Mouse (Mus musculus): Measurements from ENCODE around the gene Crocc2. TPM values are rescaled to one million over a fixed set of nuclear protein-coding genes. Genes with fewer than 3 reads are reported as not detected.

The Crocc2 gene
- polyA plus RNA-seq, 1 experiment from 2014 or later, result 0.24 TPM

DNA sequence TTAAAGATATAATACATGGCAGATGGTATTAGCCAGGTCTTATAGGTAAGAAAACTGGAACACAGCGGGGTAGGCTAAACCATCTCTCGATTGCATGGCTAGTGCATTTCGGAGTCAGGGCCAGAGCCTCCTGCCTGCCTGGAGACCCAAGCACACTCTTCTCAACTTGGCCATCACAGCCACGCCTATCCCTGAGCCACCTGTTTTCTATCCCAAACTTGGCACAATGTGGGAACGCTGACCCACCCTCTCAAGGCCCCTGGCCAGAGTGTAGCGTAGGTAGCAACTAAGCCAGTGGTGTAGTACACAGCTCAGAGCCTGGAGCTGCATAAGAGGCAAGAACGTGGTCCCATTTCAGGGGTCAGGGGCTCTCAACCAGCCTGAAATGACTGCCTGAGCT is 87.2 kb downstream of the Crocc2 start:
- no peak overlapping the region for H3K4me2 ChIP-seq (replicated peaks)
- no peaks in the 10 kb centered on the region for H3K36me3 ChIP-seq
- H3K4me1 ChIP-seq (replicated peaks), result no peaks in the 10 kb centered on the region
- H3K27ac ChIP-seq, result no peak overlapping the region
- no peak overlapping the region for H3K9ac ChIP-seq (replicated peaks)
- WGBS, result 95% methylated on average over 7 of the region's 7 CpGs
- ATAC-seq, result no peak
- H3K9me3 ChIP-seq, result no peaks in the 10 kb centered on the region
- no peak overlapping the region for H3K4me3 ChIP-seq (replicated peaks)
- H3K27me3 ChIP-seq, result no peaks in the 10 kb centered on the region

DNA sequence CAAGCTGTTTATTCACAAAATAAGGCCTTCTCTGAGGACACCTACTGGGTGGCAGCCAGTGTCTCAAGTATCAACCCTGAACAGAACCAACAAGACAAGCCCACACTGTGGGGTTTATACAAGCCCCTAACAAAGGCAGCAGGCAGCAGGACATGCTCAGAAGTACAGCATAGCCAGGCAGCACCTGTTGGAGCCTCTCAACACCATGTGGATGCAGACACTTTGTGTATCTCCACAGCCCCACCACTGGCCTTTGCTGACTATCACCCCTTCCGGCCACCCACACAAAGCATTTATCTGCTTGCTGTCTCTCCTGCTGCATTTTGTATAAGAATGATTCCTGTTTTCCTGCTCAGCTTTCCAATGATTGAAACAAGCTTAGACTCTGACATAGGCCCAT is 89.0 kb downstream of the Crocc2 start:
- Histone ChIP-seq H3K27me3 (no peaks in the 10 kb centered on the region), H3K4me3 (replicated peaks) (no peak overlapping the region), H3K9me3 (no peaks in the 10 kb centered on the region), H3K9ac (replicated peaks) (no peak overlapping the region), H3K27ac (no peak overlapping the region), H3K4me1 (replicated peaks) (no peaks in the 10 kb centered on the region), H3K4me2 (replicated peaks) (no peak overlapping the region), H3K36me3 (no peaks in the 10 kb centered on the region)
- WGBS, result 93% methylated on average over 1 of the region's 1 CpGs
- no peak for ATAC-seq

DNA sequence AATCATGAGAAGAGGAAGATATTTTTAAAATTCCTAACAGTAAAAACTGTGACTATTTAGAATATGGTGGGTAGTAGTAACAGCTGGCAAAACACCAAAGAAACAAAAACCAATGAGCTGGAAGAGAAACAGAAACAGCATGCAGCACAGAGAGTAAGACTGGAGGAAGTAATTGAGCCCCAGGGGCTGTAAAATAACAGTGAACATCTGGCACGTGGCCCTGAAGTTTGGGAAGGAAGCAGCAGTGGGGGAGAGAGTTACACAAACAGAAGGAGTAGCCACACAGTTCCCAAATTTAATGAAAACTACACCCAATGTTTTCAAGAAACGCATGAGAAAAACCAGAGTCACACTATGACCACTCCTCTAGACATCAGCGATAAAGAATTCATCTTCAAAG is 98.7 kb downstream of the Crocc2 start:
- Histone ChIP-seq H3K4me2 (replicated peaks) (no peak overlapping the region), H3K9ac (replicated peaks) (no peak overlapping the region), H3K27me3 (no peaks in the 10 kb centered on the region), H3K9me3 (no peaks in the 10 kb centered on the region), H3K36me3 (no peaks in the 10 kb centered on the region), H3K4me3 (replicated peaks) (no peak overlapping the region), H3K27ac (no peak overlapping the region), H3K4me1 (replicated peaks) (peaks cover under 1% of the 10 kb centered on the region; the same call in 1 of the 2 replicates)
- WGBS, result 55% methylated on average over 3 of the region's 3 CpGs
- ATAC-seq, result no peak

DNA sequence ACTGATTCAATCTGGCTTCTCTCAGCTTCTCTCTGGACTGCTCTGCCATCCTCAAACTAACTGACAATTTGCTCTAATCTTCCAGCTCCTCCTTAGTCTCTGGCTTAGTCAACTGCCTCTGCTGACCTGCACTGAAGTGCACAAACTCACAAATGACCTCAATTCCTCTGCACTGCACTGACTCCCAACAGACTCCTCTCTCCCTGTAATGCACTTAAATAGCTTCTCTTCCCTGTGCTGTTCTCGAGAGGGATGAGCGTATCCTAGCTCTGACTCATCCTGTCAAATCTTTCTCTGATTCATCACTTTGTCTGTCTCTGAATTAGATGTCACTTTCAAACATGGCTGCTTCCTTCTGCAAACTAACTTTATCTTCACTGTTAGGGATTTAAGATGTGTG is 99.7 kb downstream of the Crocc2 start:
- Histone ChIP-seq H3K27ac (no peak overlapping the region), H3K9me3 (no peaks in the 10 kb centered on the region), H3K9ac (replicated peaks) (no peak overlapping the region), H3K4me3 (replicated peaks) (no peak overlapping the region), H3K4me2 (replicated peaks) (no peak overlapping the region), H3K36me3 (no peaks in the 10 kb centered on the region), H3K27me3 (no peaks in the 10 kb centered on the region), H3K4me1 (replicated peaks) (peaks cover 4% of the 10 kb centered on the region; the same call in 1 of the 2 replicates)
- no peak for ATAC-seq
- 82% methylated on average over 2 of the region's 2 CpGs for WGBS

DNA sequence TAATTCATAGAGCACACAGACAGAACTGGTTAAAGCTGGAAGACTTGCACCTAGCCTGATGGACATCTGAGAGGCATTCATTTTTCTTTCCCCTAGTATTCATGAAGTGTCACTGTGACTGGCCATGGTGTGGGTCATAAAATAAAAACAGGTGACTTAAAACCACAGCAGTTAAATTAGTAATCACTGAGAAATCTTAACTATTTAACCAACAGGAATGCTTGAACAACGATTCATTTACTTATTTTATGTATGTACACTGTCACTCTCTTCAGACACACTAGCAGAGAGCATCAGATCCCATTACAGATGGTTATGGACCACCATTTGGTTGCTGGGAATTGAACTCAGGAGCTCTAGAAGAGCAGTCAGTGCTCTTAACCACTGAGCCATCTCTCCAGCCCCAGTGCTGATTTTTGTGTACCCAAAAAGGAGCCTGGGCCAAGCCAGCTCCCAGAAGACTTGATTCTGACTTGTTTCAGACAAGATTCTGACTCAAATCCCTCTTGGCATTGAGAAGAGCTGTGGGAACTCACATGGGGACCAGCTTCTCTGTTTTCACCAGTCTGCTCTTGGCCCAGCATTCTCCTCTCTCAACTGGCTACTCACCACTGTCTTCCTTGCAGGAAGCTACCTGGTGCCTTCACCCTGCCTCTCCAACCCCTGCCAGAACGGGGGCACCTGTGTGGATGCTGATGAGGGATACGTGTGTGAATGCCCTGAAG is 102.2 kb downstream of the Crocc2 start:
- Histone ChIP-seq H3K27me3 (no peaks in the 10 kb centered on the region), H3K36me3 (no peaks in the 10 kb centered on the region), H3K9me3 (no peaks in the 10 kb centered on the region), H3K9ac (replicated peaks) (no peak overlapping the region), H3K4me3 (replicated peaks) (no peak overlapping the region), H3K27ac (no peak overlapping the region), H3K4me1 (replicated peaks) (peaks cover 4% of the 10 kb centered on the region; the same call in 1 of the 2 replicates), H3K4me2 (replicated peaks) (no peak overlapping the region)
- 67% methylated on average over 3 of the region's 3 CpGs for WGBS
- no peak for ATAC-seq

DNA sequence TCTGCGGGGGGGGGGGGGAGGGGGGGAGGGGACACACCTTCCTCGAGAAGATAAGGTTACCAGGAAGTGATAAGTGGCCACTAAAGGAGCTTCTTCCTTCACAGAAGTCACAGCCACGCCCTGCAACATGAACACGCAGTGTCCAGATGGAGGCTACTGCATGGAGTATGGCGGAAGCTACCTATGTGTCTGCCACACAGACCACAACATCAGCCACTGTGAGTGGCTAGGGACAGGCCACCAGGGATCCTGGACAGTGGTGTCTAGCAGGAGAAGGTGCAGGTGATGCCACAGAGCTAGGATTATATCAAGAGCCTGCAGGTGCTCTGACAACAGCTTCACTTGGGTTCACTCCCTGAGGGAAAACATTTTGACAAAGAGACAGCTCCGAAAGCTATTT is 103.2 kb downstream of the Crocc2 start:
- Histone ChIP-seq H3K27ac (no peak overlapping the region), H3K36me3 (no peaks in the 10 kb centered on the region), H3K27me3 (no peaks in the 10 kb centered on the region), H3K4me3 (replicated peaks) (no peak overlapping the region), H3K9ac (replicated peaks) (no peak overlapping the region), H3K4me2 (replicated peaks) (no peak overlapping the region), H3K9me3 (no peaks in the 10 kb centered on the region), H3K4me1 (replicated peaks) (peaks cover 4% of the 10 kb centered on the region; the same call in 1 of the 2 replicates)
- no peak for ATAC-seq
- WGBS, result 79% methylated on average over 6 of the region's 6 CpGs

DNA sequence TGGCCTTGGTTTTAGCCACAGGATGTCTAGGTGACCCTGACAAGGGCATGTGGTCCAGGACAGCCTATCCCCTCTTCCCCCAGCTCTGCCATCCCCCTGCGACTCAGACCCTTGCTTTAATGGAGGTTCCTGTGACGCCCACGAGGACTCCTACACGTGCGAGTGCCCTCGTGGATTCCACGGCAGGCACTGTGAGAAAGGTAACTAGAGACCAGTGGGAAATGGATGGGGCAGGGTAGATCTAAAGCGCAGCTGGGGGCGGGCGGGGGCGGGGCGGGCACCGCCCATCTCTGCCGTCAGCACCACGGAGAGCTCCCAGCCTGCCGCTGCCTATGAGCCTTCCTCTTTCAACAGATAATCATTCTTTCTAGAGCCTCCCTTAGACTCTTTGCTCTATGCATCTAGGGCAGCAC is 103.9 kb downstream of the Crocc2 start:
- WGBS, result 3% methylated on average over 16 of the region's 16 CpGs
- Histone ChIP-seq H3K27me3 (no peaks in the 10 kb centered on the region), H3K36me3 (no peaks in the 10 kb centered on the region), H3K27ac (no peak overlapping the region), H3K9ac (replicated peaks) (no peak overlapping the region; the same call in 1 of the 2 replicates), H3K9me3 (no peaks in the 10 kb centered on the region), H3K4me3 (replicated peaks) (peak overlapping the region; percentile 23), H3K4me2 (replicated peaks) (peak overlapping the region; percentile 47), H3K4me1 (replicated peaks) (peaks cover 4% of the 10 kb centered on the region; the same call in 1 of the 2 replicates)
- ATAC-seq, result peak; percentile 67; the same call in 1 of the 2 replicates

DNA sequence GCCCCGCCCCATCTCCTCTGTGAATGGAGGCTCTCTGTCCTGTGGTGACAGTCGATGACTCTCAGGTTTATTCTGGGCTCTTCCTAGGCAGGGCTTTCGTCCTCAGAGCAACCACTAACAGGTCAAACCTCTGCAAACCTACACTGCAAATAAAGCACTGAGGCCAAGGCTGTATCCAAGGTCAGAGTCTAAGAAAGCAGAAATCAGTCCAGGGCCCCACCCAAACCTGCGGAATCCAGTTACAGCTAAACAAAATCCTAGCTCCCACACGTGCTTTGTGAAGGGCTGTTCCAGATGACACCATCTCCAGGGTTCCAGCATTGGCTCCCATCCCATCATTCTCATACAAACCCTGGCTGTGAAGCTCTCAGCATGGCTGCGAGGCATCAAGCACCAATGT is 107.0 kb downstream of the Crocc2 start:
- no peak overlapping the region for H3K9ac ChIP-seq (replicated peaks)
- H3K4me1 ChIP-seq (replicated peaks), result peaks cover 4% of the 10 kb centered on the region; the same call in 1 of the 2 replicates
- 78% methylated on average over 6 of the region's 6 CpGs for WGBS
- H3K27ac ChIP-seq, result no peak overlapping the region
- H3K9me3 ChIP-seq, result no peaks in the 10 kb centered on the region
- H3K4me2 ChIP-seq (replicated peaks), result no peak overlapping the region
- ATAC-seq, result no peak
- H3K36me3 ChIP-seq, result no peaks in the 10 kb centered on the region
- no peaks in the 10 kb centered on the region for H3K27me3 ChIP-seq
- H3K4me3 ChIP-seq (replicated peaks), result no peak overlapping the region

DNA sequence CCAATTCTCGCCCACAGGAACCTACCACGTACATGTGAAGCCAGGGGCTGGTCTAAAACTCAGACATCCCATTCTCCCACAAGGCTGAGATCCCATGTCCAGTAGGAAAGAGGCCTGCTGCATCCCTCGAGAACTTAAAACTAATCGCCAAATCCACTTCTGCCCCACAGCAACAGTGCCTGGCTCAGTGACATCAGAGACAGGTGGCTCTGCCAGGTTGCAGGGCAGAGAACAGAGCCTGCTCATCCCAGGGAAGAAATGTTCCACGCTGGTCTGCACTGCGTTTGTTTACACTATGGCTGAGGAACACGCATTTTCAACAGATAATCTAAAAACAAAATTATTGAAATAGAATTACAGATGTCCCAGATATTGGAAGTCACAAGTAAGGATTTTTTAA is 108.5 kb downstream of the Crocc2 start:
- Histone ChIP-seq H3K4me3 (replicated peaks) (no peak overlapping the region), H3K4me2 (replicated peaks) (no peak overlapping the region), H3K4me1 (replicated peaks) (peaks cover 4% of the 10 kb centered on the region; the same call in 1 of the 2 replicates), H3K36me3 (no peaks in the 10 kb centered on the region), H3K27me3 (no peaks in the 10 kb centered on the region), H3K9ac (replicated peaks) (no peak overlapping the region), H3K9me3 (no peaks in the 10 kb centered on the region), H3K27ac (no peak overlapping the region)
- no peak for ATAC-seq
- WGBS, result 81% methylated on average over 7 of the region's 7 CpGs

Small RNAs within 50 kb of the gene (microRNA-seq; reads per million reads assigned to microRNA genes)
- not detected for gene Mir6901

Other genes with a start within 250 kb of the Crocc2 start
- 62.6 and 63.2 TPM in 2 replicates for gene Capn10, start 234.3 kb upstream of the Crocc2 start, polyA plus RNA-seq (2015; fragmentation: Nextera tagmentation; extraction: Ambion mirVana)
- gene Gpr35, start 217.9 kb upstream of the Crocc2 start, polyA plus RNA-seq (2015; fragmentation: Nextera tagmentation; extraction: Ambion mirVana), result 0.34 and 0.44 TPM in 2 replicates
- not detected in 2 replicates for gene Aqp12, start 162.4 kb upstream of the Crocc2 start, polyA plus RNA-seq (2015; fragmentation: Nextera tagmentation; extraction: Ambion mirVana)
- gene Kif1a, start 66.8 kb upstream of the Crocc2 start, polyA plus RNA-seq (2015; fragmentation: Nextera tagmentation; extraction: Ambion mirVana), result 272 and 327 TPM in 2 replicates
- gene Agxt, start 33.5 kb upstream of the Crocc2 start, polyA plus RNA-seq (2015; fragmentation: Nextera tagmentation; extraction: Ambion mirVana), result not detected in 2 replicates
- not detected in 2 replicates for gene 2310007B03Rik, start 7.8 kb upstream of the Crocc2 start, polyA plus RNA-seq (2015; fragmentation: Nextera tagmentation; extraction: Ambion mirVana)
- gene Sned1, start 67.1 kb downstream of the Crocc2 start, polyA plus RNA-seq (2015; fragmentation: Nextera tagmentation; extraction: Ambion mirVana), result 5.8 and 6.7 TPM in 2 replicates
- gene Mterf4, start 137.2 kb downstream of the Crocc2 start, polyA plus RNA-seq (2015; fragmentation: Nextera tagmentation; extraction: Ambion mirVana), result 37.3 and 37.9 TPM in 2 replicates
- gene Ppp1r7, start 174.1 kb downstream of the Crocc2 start, polyA plus RNA-seq (2015; fragmentation: Nextera tagmentation; extraction: Ambion mirVana), result 55.6 and 61.1 TPM in 2 replicates
- 9.9 and 10.0 TPM in 2 replicates for gene Pask, start 174.8 kb downstream of the Crocc2 start, polyA plus RNA-seq (2015; fragmentation: Nextera tagmentation; extraction: Ambion mirVana)
- gene Ano7, start 205.2 kb downstream of the Crocc2 start, polyA plus RNA-seq (2015; fragmentation: Nextera tagmentation; extraction: Ambion mirVana), result 0.34 and 0.46 TPM in 2 replicates

All from midbrain, embryonic 13.5 days (tissue).